Mouse (Mus musculus) erythroid progenitor cell, adult 5-6 weeks (primary cell): ENCODE data around the gene Smyd4. TPM values are rescaled to one million over a fixed set of nuclear protein-coding genes. Genes with fewer than 3 reads are reported as not detected.

Experiments
- ATAC-seq: replicated peaks from 2 replicates; pipeline ENCODE4 v1.8.0; 2016; ENCODE audit warnings: moderate number of reproducible peaks, mild to moderate bottlenecking, moderate TSS enrichment, inconsistent platforms; ENCODE audit not compliant: poor library complexity, low FRiP score, severe bottlenecking
- total RNA-seq, 2 experiments: library from RNA; stranded (forward) in 1 of 2; stranded (reverse) in 1 of 2; fragments of 150-400 nt in 1 of 2; fragments of 186-747, 209-891 nt in 1 of 2; gene quantifications; 2 replicates each; pipeline versions ENCODE4 v1.2.3 to v1.2.4; 2015 to 2017; ENCODE audit warnings: low replicate concordance in 2 of 2

The Smyd4 gene
- total RNA-seq (2015; ENCODE audit: low replicate concordance) (6.1 and 8.4 TPM in 2 replicates), total RNA-seq (2017; ENCODE audit: low replicate concordance) (1.1 and 5.3 TPM in 2 replicates)

DNA sequence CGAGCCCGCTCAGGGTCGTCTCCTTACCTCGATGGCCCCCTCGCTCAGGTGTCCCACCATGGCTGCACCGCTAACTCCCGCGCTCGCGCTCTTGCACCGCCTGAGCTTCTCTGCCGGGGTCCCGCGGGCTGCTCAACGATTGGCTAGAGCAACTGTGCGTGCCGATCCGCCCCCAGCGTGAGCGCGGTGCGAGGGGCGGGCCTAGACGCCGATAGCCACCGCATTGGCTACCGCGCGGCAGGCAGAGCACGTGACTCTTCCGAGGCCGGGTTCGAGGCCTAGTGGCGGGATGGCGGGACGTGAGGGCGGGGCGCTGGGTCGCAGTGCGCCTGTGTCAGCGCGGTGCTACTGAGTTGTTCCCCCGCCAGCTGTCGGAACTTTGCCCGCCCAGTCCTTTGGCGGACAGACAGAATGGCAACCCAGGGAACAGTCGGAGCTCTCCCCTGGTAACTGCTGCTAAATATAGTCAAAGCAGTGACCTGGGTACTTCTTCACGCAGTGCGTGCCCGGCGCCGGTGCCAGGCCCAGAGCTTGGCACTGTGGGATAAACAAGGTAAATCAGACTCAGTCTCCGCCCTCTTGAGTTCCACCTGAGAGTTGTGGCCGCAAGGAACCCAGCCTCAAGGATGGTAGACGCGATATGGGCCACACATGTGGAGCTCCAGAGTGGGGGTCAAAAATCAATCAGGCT is at the start of gene Smyd4, which contains the start of gene Rpa1:
TSS of gene Smyd4 (plus strand) at position 235 of the 691 bp plus-strand sequence.
TSS of gene Rpa1 (minus strand) at position 126 of the 691 bp plus-strand sequence.
- peak; percentile 99 for ATAC-seq

- no peak for ATAC-seq
Measured at GRCm38 (mm10) chr11:75298491-75298890, 49.7 kb upstream of the Smyd4 start.

GRCm38 (mm10) chr11:75299786-75300185 is 48.4 kb upstream of the Smyd4 start:
- ATAC-seq = no peak

DNA sequence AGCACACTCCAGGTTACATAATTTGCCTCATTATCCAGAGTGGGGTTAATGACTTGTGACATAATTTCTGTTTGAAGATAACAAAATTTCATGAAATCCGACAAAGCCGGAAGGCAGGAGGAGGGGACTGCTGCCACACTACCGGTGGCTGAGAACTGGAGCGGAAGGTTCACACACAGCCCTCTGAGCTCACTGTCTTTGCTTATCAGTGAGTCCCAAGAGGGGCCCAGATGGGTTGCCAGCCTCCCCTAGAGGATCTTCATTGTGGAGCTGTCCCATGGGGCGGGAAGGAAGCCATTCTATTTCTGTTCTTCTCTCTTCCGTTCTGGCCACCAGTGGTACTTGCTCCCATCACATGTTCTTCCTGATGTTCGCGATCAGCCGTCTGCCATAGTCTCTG is 47.3 kb upstream of the Smyd4 start:
- no peak for ATAC-seq

DNA sequence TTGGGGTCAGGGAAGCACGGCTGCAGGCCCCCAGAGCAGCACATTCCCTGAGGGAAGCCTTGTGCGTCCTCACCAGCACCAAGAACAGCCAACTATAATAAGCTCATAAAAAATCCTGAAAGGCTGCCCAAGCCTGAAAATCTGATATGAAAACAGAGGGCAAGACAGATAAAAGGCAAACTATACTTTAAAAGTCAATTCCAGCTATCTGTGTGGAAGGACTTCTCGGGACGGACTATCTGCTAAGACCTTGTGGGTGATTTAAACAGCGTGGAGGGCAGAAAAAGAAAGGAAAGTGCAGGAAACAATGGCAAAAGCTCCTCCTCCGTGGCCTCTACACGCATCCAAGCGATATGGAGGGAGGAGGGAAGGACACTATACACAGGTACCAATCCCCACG is 43.4 kb upstream of the Smyd4 start:
- no peak for ATAC-seq

DNA sequence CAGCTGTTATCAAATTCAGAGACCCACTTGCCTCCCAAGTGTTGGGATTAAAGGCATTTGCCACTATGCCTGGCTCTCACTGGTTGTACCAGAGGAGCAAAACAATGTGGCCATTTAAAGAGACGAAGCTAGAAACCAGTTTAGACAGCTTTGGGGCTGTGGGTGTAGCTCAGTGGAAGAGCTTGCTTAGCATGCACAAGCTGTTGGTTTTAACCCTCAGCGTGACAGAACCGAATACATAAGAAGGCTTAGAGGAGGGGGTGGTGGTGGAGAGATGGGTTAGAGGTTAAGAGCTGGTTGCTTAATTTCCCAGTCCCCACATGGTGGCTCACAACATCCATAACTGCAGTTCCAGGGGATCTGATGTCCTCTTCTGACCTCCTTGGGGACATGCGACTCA is 39.6 kb upstream of the Smyd4 start:
- no peak for ATAC-seq

DNA sequence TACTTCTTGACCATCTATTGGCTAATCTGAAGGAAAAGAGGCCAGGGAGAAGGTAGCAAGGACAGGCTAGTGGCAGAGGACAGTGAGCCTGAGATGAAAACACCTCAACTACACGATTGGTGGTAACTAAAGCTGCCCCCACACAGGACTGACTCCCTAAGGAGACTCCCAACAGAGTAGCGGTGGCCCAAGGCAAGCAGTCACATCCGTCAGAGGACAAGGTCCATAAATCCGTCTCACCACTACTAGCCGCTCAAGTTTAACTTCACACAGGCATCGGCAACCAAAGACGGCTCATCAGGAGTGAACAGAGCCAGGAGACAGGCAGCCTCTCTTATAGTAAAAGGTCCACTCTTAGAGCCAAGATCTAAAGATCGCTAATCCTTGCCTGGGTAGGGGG is 37.4 kb upstream of the Smyd4 start:
- no peak for ATAC-seq

GRCm38 (mm10) chr11:75311751-75312150 is 36.5 kb upstream of the Smyd4 start:
- no peak for ATAC-seq

DNA sequence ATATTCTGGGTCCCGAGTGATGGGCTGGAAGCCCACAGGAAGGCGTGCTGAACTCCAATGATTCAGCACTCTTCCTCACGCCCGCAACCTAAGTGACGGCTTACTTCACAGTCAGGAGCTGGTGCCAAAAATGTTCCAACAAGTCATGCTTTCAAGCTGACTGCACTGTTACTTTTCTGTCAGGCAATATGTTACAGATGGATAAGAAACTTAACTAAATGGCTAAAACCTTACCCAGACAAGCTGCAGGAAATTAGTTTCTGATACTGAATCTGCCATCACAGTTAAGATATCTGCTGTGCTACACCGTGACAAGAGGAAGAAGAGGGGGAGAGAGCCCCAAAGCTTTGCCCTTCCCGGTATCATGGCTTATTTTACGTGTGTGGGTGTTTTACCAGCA is 34.4 kb upstream of the Smyd4 start:
- ATAC-seq = 0 out of 2 replicates have a peak, but pooled peaks have one; percentile 50

DNA sequence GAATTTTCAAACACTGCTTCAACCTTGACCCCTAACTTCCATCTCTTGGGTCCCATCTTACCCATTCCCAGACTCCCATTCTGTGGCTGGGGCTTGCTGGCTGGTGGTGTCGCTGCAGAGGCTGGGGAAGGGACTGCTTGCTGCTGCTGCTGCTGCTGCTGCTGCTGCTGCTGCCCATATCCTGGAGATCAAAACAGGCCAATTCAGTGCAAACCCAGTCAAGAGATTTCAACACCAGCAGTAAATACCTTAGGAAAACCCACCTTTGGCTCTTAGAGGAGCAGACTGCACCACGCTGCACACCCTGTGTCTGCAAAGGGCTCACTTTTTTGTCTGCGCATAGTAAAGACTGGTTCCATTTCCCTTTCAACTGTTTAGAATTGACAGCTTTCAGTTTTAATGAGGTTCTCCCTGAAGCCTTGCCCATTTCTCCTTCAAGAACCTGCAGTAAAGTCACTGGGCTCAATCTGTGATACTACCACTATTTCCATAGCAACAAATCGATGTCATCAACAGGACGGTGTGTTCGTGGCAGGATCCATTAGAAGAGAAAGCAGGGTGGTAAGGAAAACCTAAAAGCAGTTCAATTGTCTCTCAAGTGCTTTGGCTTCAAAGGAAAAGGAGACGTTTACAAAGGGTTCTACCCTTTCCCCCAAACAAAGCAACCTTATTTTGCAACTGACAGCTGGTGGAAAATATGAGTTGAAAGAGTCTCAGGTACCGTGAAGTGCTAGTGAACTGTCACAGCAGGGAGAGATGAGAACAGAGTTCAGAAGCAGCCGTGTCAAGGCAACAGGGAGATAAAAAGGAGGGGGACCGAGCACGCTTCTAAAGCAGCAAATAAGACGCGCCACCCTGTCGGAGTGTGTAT is 29.6 kb upstream of the Smyd4 start:
- ATAC-seq = no peak

GRCm38 (mm10) chr11:75319246-75319645 is 29.0 kb upstream of the Smyd4 start:
- ATAC-seq = no peak

DNA sequence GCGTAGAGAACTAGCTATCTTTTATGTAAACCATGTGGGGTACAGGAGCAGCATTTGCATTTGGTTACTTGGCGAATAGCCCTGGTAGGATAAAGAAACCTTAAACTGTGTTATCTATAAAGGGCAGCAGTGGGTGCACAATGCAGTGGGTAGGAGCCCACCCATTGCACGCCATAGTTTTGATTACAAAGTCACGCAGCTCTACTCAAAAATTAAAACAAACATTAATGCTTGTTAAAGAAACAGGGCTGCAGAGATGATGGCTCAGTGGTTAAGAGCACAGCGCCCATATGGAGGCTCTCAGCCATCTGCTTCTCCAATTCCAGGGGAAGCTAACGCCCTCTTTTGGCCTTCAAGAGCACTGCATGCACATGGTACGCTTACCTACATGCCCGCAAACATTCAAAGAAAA is 24.9 kb upstream of the Smyd4 start:
- ATAC-seq = no peak

GRCm38 (mm10) chr11:75324433-75324832 is 23.8 kb upstream of the Smyd4 start:
- no peak for ATAC-seq

GRCm38 (mm10) chr11:75325116-75325968 is 22.9 kb upstream of the Smyd4 start:
- no peak for ATAC-seq

GRCm38 (mm10) chr11:75325969-75326311 is 22.3 kb upstream of the Smyd4 start:
- ATAC-seq = no peak

DNA sequence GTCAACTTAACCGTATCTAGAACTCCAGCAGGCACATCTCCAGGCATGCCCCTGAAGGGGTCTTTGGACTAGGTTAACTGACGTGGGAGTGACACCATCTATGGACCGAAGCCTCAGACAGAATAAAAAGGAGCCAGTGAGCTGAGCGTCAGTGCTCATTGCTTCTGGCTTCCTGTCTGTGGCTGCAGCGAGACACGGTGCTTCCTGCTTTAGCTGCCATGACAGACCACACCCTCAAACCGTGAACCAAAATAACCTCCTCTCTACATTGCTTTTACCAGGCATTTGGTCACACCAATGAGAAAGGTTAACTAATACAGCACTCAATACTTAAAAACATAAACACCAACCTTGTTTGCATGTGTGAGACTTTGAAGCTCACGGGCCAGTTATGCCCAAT is 11.6 kb upstream of the Smyd4 start:
- ATAC-seq = no peak; the same call in 1 of the 2 replicates

DNA sequence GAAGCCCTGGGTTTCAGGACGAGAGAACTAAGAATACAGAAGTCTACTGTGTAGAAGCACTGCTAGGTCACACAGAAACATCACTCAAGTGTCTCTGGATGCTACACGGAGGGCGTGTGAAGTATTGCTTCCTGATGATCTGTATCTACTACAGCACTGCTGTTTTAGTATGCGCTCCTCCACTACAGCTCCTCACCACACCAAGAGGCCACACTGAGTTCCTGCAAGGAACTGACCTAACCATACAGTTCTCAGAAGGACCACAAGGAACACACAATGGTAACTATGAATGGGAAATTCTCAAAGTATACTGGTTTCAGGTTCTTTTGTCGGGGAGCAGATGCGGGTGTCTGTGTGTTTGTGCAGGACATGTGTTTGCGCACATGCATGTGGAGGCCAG is 11.0 kb upstream of the Smyd4 start:
- no peak for ATAC-seq

- no peak for ATAC-seq
Measured at GRCm38 (mm10) chr11:75340076-75340475, 8.2 kb upstream of the Smyd4 start.

GRCm38 (mm10) chr11:75340698-75341345 is 7.4 kb upstream of the Smyd4 start:
- ATAC-seq = no peak

DNA sequence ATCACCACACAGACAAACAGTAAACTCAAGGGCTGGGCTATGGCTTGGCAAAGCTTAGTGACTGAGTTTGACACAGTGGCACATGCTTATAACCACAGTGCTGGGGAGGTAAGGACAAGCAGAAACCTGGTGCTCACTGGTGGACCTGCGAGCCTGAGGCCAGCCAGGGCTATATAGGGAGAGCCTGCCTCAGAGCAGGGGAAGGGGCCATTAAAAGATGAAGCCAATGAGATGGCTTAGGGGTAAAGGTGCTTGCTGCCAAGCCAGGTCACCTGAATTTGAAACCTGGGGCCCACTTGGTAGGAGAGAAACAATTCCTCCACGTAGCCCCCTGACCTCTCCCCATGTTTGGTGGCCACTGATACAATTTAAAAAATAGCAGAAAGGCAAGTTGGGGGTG is 5.1 kb upstream of the Smyd4 start:
- ATAC-seq = no peak
